Mouse (Mus musculus): ENCODE measurements around the gene Vmn2r5. TPM values are rescaled to one million over a fixed set of nuclear protein-coding genes. Genes with fewer than 3 reads are reported as not detected.
"Not testable (repeated sequence)": the region's sequence is repeated elsewhere in the genome, so short reads cannot be mapped to it uniquely, and the experiment has no call there.

The Vmn2r5 gene
- total RNA-seq (2021): not detected

- not testable (repeated sequence) for DNase-seq
Measured at GRCm38 (mm10) chr3:64509742-64510141, at the start of gene Vmn2r5. Gene Vmn2r5, minus strand, starts transcription at chr3:64509842.

- DNase-seq: not testable (repeated sequence)
Measured at GRCm38 (mm10) chr3:64523585-64523984, 13.9 kb upstream of the Vmn2r5 start.

Other genes with a start within 250 kb of the Vmn2r5 start
- not detected for gene Vmn2r3, start 220.1 kb downstream of the Vmn2r5 start, total RNA-seq (2021)
- not detected for gene Vmn2r4, start 94.5 kb downstream of the Vmn2r5 start, total RNA-seq (2021)
- gene Vmn2r6, start 56.0 kb upstream of the Vmn2r5 start, total RNA-seq (2021): not detected

Measured in heart, postnatal 4 days (tissue).